Mouse (Mus musculus): ENCODE measurements around the gene Gm4847. TPM values are rescaled to one million over a fixed set of nuclear protein-coding genes. Genes with fewer than 3 reads are reported as not detected.

Gm4847 gene
- polyA plus RNA-seq (2012; rRNA removed), result not detected in 2 replicates

GRCm38 (mm10) chr1:166647593-166647992, at the start of gene Gm4847:
Gm4847 (minus strand) TSS chr1:166647693.
- Histone ChIP-seq H3K4me1 (ENCODE audit: control insufficient read depth, insufficient read depth, low read length) (no peaks in the 10 kb centered on the region), H3K4me3 (replicated peaks; ENCODE audit: insufficient read depth, low read depth, low read length) (no peak within 1 kb of the TSS), H3K27me3 (ENCODE audit: control insufficient read depth, insufficient read depth, low read length) (no peaks in the 10 kb centered on the region), H3K27ac (ENCODE audit: insufficient read depth, low read length) (no peak within 1 kb of the TSS)
- WGBS, result 90% methylated on average over 2 of the region's 2 CpGs
- DNase-seq, result no peak
- TF ChIP-seq CTCF (IDR thresholded peaks at IDR 0.05; ENCODE audit: borderline replicate concordance, insufficient read depth, low read depth, low read length) (no peak), POLR2A (IDR thresholded peaks at IDR 0.05; ENCODE audit: borderline replicate concordance, insufficient read depth, low read length) (no peak)

DNA sequence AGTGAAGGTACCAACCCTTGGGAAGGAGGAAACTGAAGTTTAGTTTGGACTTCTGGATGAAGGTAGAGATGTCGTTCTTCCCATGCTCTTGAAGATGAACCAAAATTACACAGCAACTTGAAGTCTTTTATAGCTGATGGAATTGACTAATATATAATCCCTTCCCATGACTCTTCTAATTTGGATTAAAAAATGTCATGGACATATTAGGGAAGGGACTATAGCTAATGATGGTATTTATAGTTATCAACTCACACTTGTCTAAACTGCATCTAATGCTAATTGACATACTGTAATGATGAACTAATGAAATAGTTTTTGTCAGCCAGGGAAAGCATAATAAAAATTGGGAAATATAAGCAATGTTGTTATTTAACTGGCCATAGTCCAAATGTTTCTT, 34.3 kb upstream of the Gm4847 start, which contains the start of gene Fmo9:
TSS of gene Fmo9 (minus strand) at position 101 of the 400 bp plus-strand sequence.
- 87% methylated on average over 1 of the region's 1 CpGs for WGBS

GRCm38 (mm10) chr1:166669264-166669663, 21.8 kb upstream of the Gm4847 start:
- no peaks in the 10 kb centered on the region for H3K27me3 ChIP-seq (ENCODE audit: control insufficient read depth, insufficient read depth, low read length)
- H3K27ac ChIP-seq (ENCODE audit: insufficient read depth, low read length), result no peak overlapping the region
- no peaks in the 10 kb centered on the region for H3K4me1 ChIP-seq (ENCODE audit: control insufficient read depth, insufficient read depth, low read length)
- WGBS, result 85% methylated on average over 5 of the region's 5 CpGs
- DNase-seq, result no peak
- TF ChIP-seq POLR2A (IDR thresholded peaks at IDR 0.05; ENCODE audit: borderline replicate concordance, insufficient read depth, low read length) (no peak), CTCF (IDR thresholded peaks at IDR 0.05; ENCODE audit: borderline replicate concordance, insufficient read depth, low read depth, low read length) (no peak)
- H3K4me3 ChIP-seq (replicated peaks; ENCODE audit: insufficient read depth, low read depth, low read length), result no peak overlapping the region

More for the DNA sequence above, 34.3 kb upstream of the Gm4847 start, which contains the start of gene Fmo9:
- Histone ChIP-seq H3K4me3 (replicated peaks; ENCODE audit: insufficient read depth, low read depth, low read length) (no peak within 1 kb of the TSS), H3K27ac (ENCODE audit: insufficient read depth, low read length) (no peak within 1 kb of the TSS), H3K27me3 (ENCODE audit: control insufficient read depth, insufficient read depth, low read length) (no peaks in the 10 kb centered on the region), H3K4me1 (ENCODE audit: control insufficient read depth, insufficient read depth, low read length) (no peaks in the 10 kb centered on the region)
- no peak for DNase-seq
- TF ChIP-seq POLR2A (IDR thresholded peaks at IDR 0.05; ENCODE audit: borderline replicate concordance, insufficient read depth, low read length) (no peak), CTCF (IDR thresholded peaks at IDR 0.05; ENCODE audit: borderline replicate concordance, insufficient read depth, low read depth, low read length) (no peak)

GRCm38 (mm10) chr1:166660800-166661199, 13.3 kb upstream of the Gm4847 start:
- Histone ChIP-seq H3K4me1 (ENCODE audit: control insufficient read depth, insufficient read depth, low read length) (no peaks in the 10 kb centered on the region), H3K4me3 (replicated peaks; ENCODE audit: insufficient read depth, low read depth, low read length) (no peak overlapping the region), H3K27me3 (ENCODE audit: control insufficient read depth, insufficient read depth, low read length) (no peaks in the 10 kb centered on the region), H3K27ac (ENCODE audit: insufficient read depth, low read length) (no peak overlapping the region)
- 89% methylated on average over 8 of the region's 8 CpGs for WGBS
- TF ChIP-seq CTCF (IDR thresholded peaks at IDR 0.05; ENCODE audit: borderline replicate concordance, insufficient read depth, low read depth, low read length), result no peak
- no peak for TF ChIP-seq POLR2A (IDR thresholded peaks at IDR 0.05; ENCODE audit: borderline replicate concordance, insufficient read depth, low read length)
- DNase-seq, result no peak

Other genes with a start within 250 kb of the Gm4847 start
- 40.2 and 42.0 TPM in 2 replicates for gene Pogk, start 237.8 kb downstream of the Gm4847 start, polyA plus RNA-seq (2012; rRNA removed)
- not detected in 2 replicates for gene Gm4846, start 150.1 kb downstream of the Gm4847 start, polyA plus RNA-seq (2012; rRNA removed)
- not detected in 2 replicates for gene Fmo9, start 34.2 kb upstream of the Gm4847 start, polyA plus RNA-seq (2012; rRNA removed)